Mouse (Mus musculus): ENCODE measurements around the gene Tex36. TPM values are rescaled to one million over a fixed set of nuclear protein-coding genes. Genes with fewer than 3 reads are reported as not detected.

The Tex36 gene
- polyA plus RNA-seq, 1 experiment from 2014 or later: 0.16 TPM

GRCm38 (mm10) chr7:133632476-133632875, 30.5 kb upstream of the Tex36 start:
- WGBS: 32% methylated on average over 2 of the region's 2 CpGs
- DNase-seq (ENCODE audit: low spot score) (peak; percentile 71), ATAC-seq (ENCODE audit: insufficient number of reproducible peaks, low FRiP score, low TSS enrichment, low read depth) (no peak)
- Histone ChIP-seq H3K27me3 (ENCODE audit: control insufficient read depth, insufficient read depth, low read length) (no peaks in the 10 kb centered on the region), H3K9me3 (ENCODE audit: control insufficient read depth, low read length) (no peaks in the 10 kb centered on the region), H3K4me3 (ENCODE audit: low read depth, low read length) (no peak overlapping the region), H3K9ac (ENCODE audit: low read length) (no peak overlapping the region), H3K4me2 (ENCODE audit: low read depth, severe bottlenecking) (no peak overlapping the region), H3K27ac (replicated peaks; ENCODE audit: low read depth, low read length) (no peak overlapping the region), H3K4me1 (ENCODE audit: control insufficient read depth, insufficient read depth, low read length) (peaks cover 6% of the 10 kb centered on the region; the same call in 1 of the 2 replicates), H3K36me3 (ENCODE audit: control insufficient read depth, insufficient read depth, low read length) (no peaks in the 10 kb centered on the region)

GRCm38 (mm10) chr7:133630821-133631220, 28.9 kb upstream of the Tex36 start:
- no peak overlapping the region for H3K9ac ChIP-seq (ENCODE audit: low read length)
- H3K4me1 ChIP-seq (ENCODE audit: control insufficient read depth, insufficient read depth, low read length): peaks cover 6% of the 10 kb centered on the region; the same call in 1 of the 2 replicates
- no peak for ATAC-seq (ENCODE audit: insufficient number of reproducible peaks, low FRiP score, low TSS enrichment, low read depth)
- WGBS: 84% methylated on average over 5 of the region's 5 CpGs
- H3K4me3 ChIP-seq (ENCODE audit: low read depth, low read length): no peak overlapping the region
- no peaks in the 10 kb centered on the region for H3K9me3 ChIP-seq (ENCODE audit: control insufficient read depth, low read length)
- DNase-seq (ENCODE audit: low spot score): no peak
- no peak overlapping the region for H3K27ac ChIP-seq (replicated peaks; ENCODE audit: low read depth, low read length)
- H3K36me3 ChIP-seq (ENCODE audit: control insufficient read depth, insufficient read depth, low read length): no peaks in the 10 kb centered on the region
- H3K4me2 ChIP-seq (ENCODE audit: low read depth, severe bottlenecking): no peak overlapping the region
- H3K27me3 ChIP-seq (ENCODE audit: control insufficient read depth, insufficient read depth, low read length): no peaks in the 10 kb centered on the region

- no peaks in the 10 kb centered on the region for H3K36me3 ChIP-seq (ENCODE audit: control insufficient read depth, insufficient read depth, low read length)
- no peaks in the 10 kb centered on the region for H3K27me3 ChIP-seq (ENCODE audit: control insufficient read depth, insufficient read depth, low read length)
- no peak overlapping the region for H3K27ac ChIP-seq (replicated peaks; ENCODE audit: low read depth, low read length)
- no peaks in the 10 kb centered on the region for H3K4me1 ChIP-seq (ENCODE audit: control insufficient read depth, insufficient read depth, low read length)
- DNase-seq (ENCODE audit: low spot score): no peak
- H3K9me3 ChIP-seq (ENCODE audit: control insufficient read depth, low read length): no peaks in the 10 kb centered on the region
- no peak for ATAC-seq (ENCODE audit: insufficient number of reproducible peaks, low FRiP score, low TSS enrichment, low read depth)
- H3K9ac ChIP-seq (ENCODE audit: low read length): no peak overlapping the region
- no peak overlapping the region for H3K4me2 ChIP-seq (ENCODE audit: low read depth, severe bottlenecking)
- H3K4me3 ChIP-seq (ENCODE audit: low read depth, low read length): no peak overlapping the region
- 62% methylated on average over 14 of the region's 14 CpGs for WGBS
These were observed 25.4 kb upstream of the Tex36 start for GRCm38 (mm10) chr7:133627184-133627936.

- Histone ChIP-seq H3K4me3 (ENCODE audit: low read depth, low read length) (no peak overlapping the region), H3K4me2 (ENCODE audit: low read depth, severe bottlenecking) (no peak overlapping the region), H3K9ac (ENCODE audit: low read length) (no peak overlapping the region), H3K4me1 (ENCODE audit: control insufficient read depth, insufficient read depth, low read length) (peaks cover 5% of the 10 kb centered on the region; the same call in 1 of the 2 replicates), H3K36me3 (ENCODE audit: control insufficient read depth, insufficient read depth, low read length) (no peaks in the 10 kb centered on the region), H3K9me3 (ENCODE audit: control insufficient read depth, low read length) (no peaks in the 10 kb centered on the region), H3K27me3 (ENCODE audit: control insufficient read depth, insufficient read depth, low read length) (no peaks in the 10 kb centered on the region), H3K27ac (replicated peaks; ENCODE audit: low read depth, low read length) (no peak overlapping the region)
- 84% methylated on average over 5 of the region's 5 CpGs for WGBS
- ATAC-seq (ENCODE audit: insufficient number of reproducible peaks, low FRiP score, low TSS enrichment, low read depth): no peak
- no peak for DNase-seq (ENCODE audit: low spot score)
These were observed 21.3 kb upstream of the Tex36 start for GRCm38 (mm10) chr7:133623226-133623625.

- Histone ChIP-seq H3K36me3 (ENCODE audit: control insufficient read depth, insufficient read depth, low read length) (no peaks in the 10 kb centered on the region), H3K4me1 (ENCODE audit: control insufficient read depth, insufficient read depth, low read length) (peaks cover 5% of the 10 kb centered on the region; the same call in 1 of the 2 replicates), H3K9me3 (ENCODE audit: control insufficient read depth, low read length) (no peaks in the 10 kb centered on the region), H3K9ac (ENCODE audit: low read length) (no peak overlapping the region), H3K27ac (replicated peaks; ENCODE audit: low read depth, low read length) (no peak overlapping the region), H3K4me2 (ENCODE audit: low read depth, severe bottlenecking) (no peak overlapping the region), H3K27me3 (ENCODE audit: control insufficient read depth, insufficient read depth, low read length) (no peaks in the 10 kb centered on the region), H3K4me3 (ENCODE audit: low read depth, low read length) (no peak overlapping the region)
- 40% methylated on average over 11 of the region's 11 CpGs for WGBS
- peak; percentile 49 for DNase-seq (ENCODE audit: low spot score)
- ATAC-seq (ENCODE audit: insufficient number of reproducible peaks, low FRiP score, low TSS enrichment, low read depth): no peak
These were observed 18.8 kb upstream of the Tex36 start for GRCm38 (mm10) chr7:133620721-133621120.

- Histone ChIP-seq H3K4me2 (ENCODE audit: low read depth, severe bottlenecking) (no peak overlapping the region), H3K9ac (ENCODE audit: low read length) (no peak overlapping the region), H3K36me3 (ENCODE audit: control insufficient read depth, insufficient read depth, low read length) (no peaks in the 10 kb centered on the region), H3K4me3 (ENCODE audit: low read depth, low read length) (no peak overlapping the region), H3K4me1 (ENCODE audit: control insufficient read depth, insufficient read depth, low read length) (no peaks in the 10 kb centered on the region), H3K27ac (replicated peaks; ENCODE audit: low read depth, low read length) (no peak overlapping the region), H3K27me3 (ENCODE audit: control insufficient read depth, insufficient read depth, low read length) (no peaks in the 10 kb centered on the region), H3K9me3 (ENCODE audit: control insufficient read depth, low read length) (no peaks in the 10 kb centered on the region)
- WGBS: 89% methylated on average over 2 of the region's 2 CpGs
- DNase-seq (ENCODE audit: low spot score) (no peak), ATAC-seq (ENCODE audit: insufficient number of reproducible peaks, low FRiP score, low TSS enrichment, low read depth) (no peak)
These were observed 11.0 kb upstream of the Tex36 start for GRCm38 (mm10) chr7:133612981-133613380.

- Histone ChIP-seq H3K9me3 (ENCODE audit: control insufficient read depth, low read length) (no peaks in the 10 kb centered on the region), H3K27me3 (ENCODE audit: control insufficient read depth, insufficient read depth, low read length) (no peaks in the 10 kb centered on the region), H3K4me3 (ENCODE audit: low read depth, low read length) (no peak overlapping the region), H3K27ac (replicated peaks; ENCODE audit: low read depth, low read length) (no peak overlapping the region), H3K9ac (ENCODE audit: low read length) (no peak overlapping the region), H3K4me1 (ENCODE audit: control insufficient read depth, insufficient read depth, low read length) (peaks cover 4% of the 10 kb centered on the region; the same call in 1 of the 2 replicates), H3K36me3 (ENCODE audit: control insufficient read depth, insufficient read depth, low read length) (no peaks in the 10 kb centered on the region), H3K4me2 (ENCODE audit: low read depth, severe bottlenecking) (no peak overlapping the region)
- 63% methylated on average over 8 of the region's 8 CpGs for WGBS
- ATAC-seq (ENCODE audit: insufficient number of reproducible peaks, low FRiP score, low TSS enrichment, low read depth): no peak
- no peak for DNase-seq (ENCODE audit: low spot score)
These were observed 7.6 kb upstream of the Tex36 start for GRCm38 (mm10) chr7:133609585-133609984.

GRCm38 (mm10) chr7:133608631-133609340, 6.8 kb upstream of the Tex36 start:
- H3K4me1 ChIP-seq (ENCODE audit: control insufficient read depth, insufficient read depth, low read length): peaks cover 4% of the 10 kb centered on the region; the same call in 1 of the 2 replicates
- no peaks in the 10 kb centered on the region for H3K27me3 ChIP-seq (ENCODE audit: control insufficient read depth, insufficient read depth, low read length)
- no peak overlapping the region for H3K27ac ChIP-seq (replicated peaks; ENCODE audit: low read depth, low read length)
- no peak overlapping the region for H3K4me2 ChIP-seq (ENCODE audit: low read depth, severe bottlenecking)
- no peaks in the 10 kb centered on the region for H3K9me3 ChIP-seq (ENCODE audit: control insufficient read depth, low read length)
- DNase-seq (ENCODE audit: low spot score): no peak
- 80% methylated on average over 13 of the region's 13 CpGs for WGBS
- H3K9ac ChIP-seq (ENCODE audit: low read length): no peak overlapping the region
- no peaks in the 10 kb centered on the region for H3K36me3 ChIP-seq (ENCODE audit: control insufficient read depth, insufficient read depth, low read length)
- H3K4me3 ChIP-seq (ENCODE audit: low read depth, low read length): no peak overlapping the region
- no peak for ATAC-seq (ENCODE audit: insufficient number of reproducible peaks, low FRiP score, low TSS enrichment, low read depth)
